Mouse (Mus musculus) lung, postnatal 0 days (tissue): ENCODE data around the gene Bdkrb2.

Source experiments
- CTCF ChIP-seq: IDR thresholded peaks from 2 replicates; pipeline ENCODE4 v1.5.1; 2016; ENCODE audit warnings: antibody characterized with exemption, mild to moderate bottlenecking
- EP300 ChIP-seq: IDR thresholded peaks from 2 replicates; pipeline ENCODE4 v1.6.1; 2016; ENCODE audit warnings: antibody characterized with exemption, mild to moderate bottlenecking, control low read depth

GRCm38 (mm10) chr12:105590786-105591185, 27.8 kb downstream of the Bdkrb2 start:
- TF ChIP-seq CTCF (no peak), EP300 (no peak)
